Mouse (Mus musculus): Measurements from ENCODE around the gene Ggct. TPM values are rescaled to one million over a fixed set of nuclear protein-coding genes. Genes with fewer than 3 reads are reported as not detected.

Ggct gene
- polyA plus RNA-seq, 1 experiment: 4.2 TPM

GRCm38 (mm10) chr6:54939631-54940030, 53.1 kb downstream of the Ggct start:
- TF ChIP-seq TCF3 (IDR thresholded peaks at IDR 0.05; ENCODE audit: insufficient read length, low read depth): no peak
- TF ChIP-seq MYOG (IDR thresholded peaks at IDR 0.05; ENCODE audit: control insufficient read depth in 1 of 3, insufficient read depth in 1 of 3, insufficient read length in 2 of 3, low read depth in 2 of 3): peak in 1 of 3 experiments; percentile 15
- H3K27me3 ChIP-seq (ENCODE audit: control insufficient read depth, insufficient read depth, insufficient read length): no peaks in the 10 kb centered on the region
- no peak overlapping the region for H3ac ChIP-seq (ENCODE audit: control insufficient read depth, insufficient read length)
- no peaks in the 10 kb centered on the region for H3K36me3 ChIP-seq (ENCODE audit: control insufficient read depth, insufficient read depth)
- no peak overlapping the region for H3K4me3 ChIP-seq
- no peak overlapping the region for H3K4me2 ChIP-seq (ENCODE audit: low read depth)
- H3K79me2 ChIP-seq (ENCODE audit: control insufficient read depth, insufficient read depth): no peaks in the 10 kb centered on the region

- H3ac ChIP-seq (ENCODE audit: control insufficient read depth, insufficient read length): no peak overlapping the region
- H3K4me2 ChIP-seq (ENCODE audit: low read depth): no peak overlapping the region
- H3K4me3 ChIP-seq: no peak overlapping the region
- no peak for TF ChIP-seq TCF3 (IDR thresholded peaks at IDR 0.05; ENCODE audit: insufficient read length, low read depth)
- no peak for TF ChIP-seq CEBPB (IDR thresholded peaks at IDR 0.05; ENCODE audit: insufficient read depth, poor library complexity, severe bottlenecking)
- TF ChIP-seq TCF12 (IDR thresholded peaks at IDR 0.05; ENCODE audit: insufficient read depth, poor library complexity, severe bottlenecking): no peak
- TF ChIP-seq MYOG (IDR thresholded peaks at IDR 0.05; ENCODE audit: control insufficient read depth in 1 of 3, insufficient read depth in 1 of 3, insufficient read length in 2 of 3, low read depth in 2 of 3): no peak
- TF ChIP-seq SRF (IDR thresholded peaks at IDR 0.05; ENCODE audit: control insufficient read depth, insufficient read length, low read depth): no peak
- TF ChIP-seq MYOD1 (IDR thresholded peaks at IDR 0.05; ENCODE audit: control insufficient read depth in 1 of 3, insufficient read length in 2 of 3, low read depth in 2 of 3): no peak
- TF ChIP-seq POLR2A (IDR thresholded peaks at IDR 0.05; ENCODE audit: insufficient read length, low read depth): no peak
- no peak for TF ChIP-seq REST (IDR thresholded peaks at IDR 0.05; ENCODE audit: insufficient read depth, insufficient read length)
- TF ChIP-seq USF1 (IDR thresholded peaks at IDR 0.05; ENCODE audit: low read depth): no peak
- no peak for TF ChIP-seq E2F4 (IDR thresholded peaks at IDR 0.05; ENCODE audit: insufficient read depth)
- no peak for TF ChIP-seq MAX (IDR thresholded peaks at IDR 0.05; ENCODE audit: low read depth)
- no peak for TF ChIP-seq POLR2AphosphoS2 (IDR thresholded peaks at IDR 0.05; ENCODE audit: insufficient read length, low read depth)
- no peaks in the 10 kb centered on the region for H3K79me2 ChIP-seq (ENCODE audit: control insufficient read depth, insufficient read depth)
- H3K27me3 ChIP-seq (ENCODE audit: control insufficient read depth, insufficient read depth, insufficient read length): no peaks in the 10 kb centered on the region
- no peaks in the 10 kb centered on the region for H3K36me3 ChIP-seq (ENCODE audit: control insufficient read depth, insufficient read depth)
Measured at GRCm38 (mm10) chr6:54936496-54936895, 56.3 kb downstream of the Ggct start.

GRCm38 (mm10) chr6:54934930-54935329, 57.8 kb downstream of the Ggct start:
- H3K36me3 ChIP-seq (ENCODE audit: control insufficient read depth, insufficient read depth): no peaks in the 10 kb centered on the region
- no peak overlapping the region for H3K4me2 ChIP-seq (ENCODE audit: low read depth)
- no peaks in the 10 kb centered on the region for H3K27me3 ChIP-seq (ENCODE audit: control insufficient read depth, insufficient read depth, insufficient read length)
- H3ac ChIP-seq (ENCODE audit: control insufficient read depth, insufficient read length): no peak overlapping the region
- TF ChIP-seq TCF3 (IDR thresholded peaks at IDR 0.05; ENCODE audit: insufficient read length, low read depth) (no peak), MYOG (IDR thresholded peaks at IDR 0.05; ENCODE audit: control insufficient read depth in 1 of 3, insufficient read depth in 1 of 3, insufficient read length in 2 of 3, low read depth in 2 of 3) (no peak), POLR2AphosphoS2 (IDR thresholded peaks at IDR 0.05; ENCODE audit: insufficient read length, low read depth) (no peak), POLR2A (IDR thresholded peaks at IDR 0.05; ENCODE audit: insufficient read length, low read depth) (no peak), E2F4 (IDR thresholded peaks at IDR 0.05; ENCODE audit: insufficient read depth) (no peak), MAX (IDR thresholded peaks at IDR 0.05; ENCODE audit: low read depth) (no peak), SRF (IDR thresholded peaks at IDR 0.05; ENCODE audit: control insufficient read depth, insufficient read length, low read depth) (no peak), CEBPB (IDR thresholded peaks at IDR 0.05; ENCODE audit: insufficient read depth, poor library complexity, severe bottlenecking) (no peak), MYOD1 (IDR thresholded peaks at IDR 0.05; ENCODE audit: control insufficient read depth in 1 of 3, insufficient read length in 2 of 3, low read depth in 2 of 3) (no peak), REST (IDR thresholded peaks at IDR 0.05; ENCODE audit: insufficient read depth, insufficient read length) (no peak), USF1 (IDR thresholded peaks at IDR 0.05; ENCODE audit: low read depth) (no peak), TCF12 (IDR thresholded peaks at IDR 0.05; ENCODE audit: insufficient read depth, poor library complexity, severe bottlenecking) (no peak)
- no peak overlapping the region for H3K4me3 ChIP-seq
- H3K79me2 ChIP-seq (ENCODE audit: control insufficient read depth, insufficient read depth): no peaks in the 10 kb centered on the region

- Histone ChIP-seq H3K36me3 (ENCODE audit: control insufficient read depth, insufficient read depth) (no peaks in the 10 kb centered on the region), H3K27me3 (ENCODE audit: control insufficient read depth, insufficient read depth, insufficient read length) (no peaks in the 10 kb centered on the region), H3K4me3 (no peak overlapping the region), H3K4me2 (ENCODE audit: low read depth) (no peak overlapping the region), H3ac (ENCODE audit: control insufficient read depth, insufficient read length) (no peak overlapping the region), H3K79me2 (ENCODE audit: control insufficient read depth, insufficient read depth) (no peaks in the 10 kb centered on the region)
- TF ChIP-seq TCF12 (IDR thresholded peaks at IDR 0.05; ENCODE audit: insufficient read depth, poor library complexity, severe bottlenecking) (no peak), CEBPB (IDR thresholded peaks at IDR 0.05; ENCODE audit: insufficient read depth, poor library complexity, severe bottlenecking) (no peak), POLR2AphosphoS2 (IDR thresholded peaks at IDR 0.05; ENCODE audit: insufficient read length, low read depth) (no peak), MYOG (IDR thresholded peaks at IDR 0.05; ENCODE audit: control insufficient read depth in 1 of 3, insufficient read depth in 1 of 3, insufficient read length in 2 of 3, low read depth in 2 of 3) (no peak), POLR2A (IDR thresholded peaks at IDR 0.05; ENCODE audit: insufficient read length, low read depth) (no peak), MYOD1 (IDR thresholded peaks at IDR 0.05; ENCODE audit: control insufficient read depth in 1 of 3, insufficient read length in 2 of 3, low read depth in 2 of 3) (no peak), REST (IDR thresholded peaks at IDR 0.05; ENCODE audit: insufficient read depth, insufficient read length) (no peak), MAX (IDR thresholded peaks at IDR 0.05; ENCODE audit: low read depth) (no peak), TCF3 (IDR thresholded peaks at IDR 0.05; ENCODE audit: insufficient read length, low read depth) (no peak)
Measured at GRCm38 (mm10) chr6:54934313-54934712, 58.4 kb downstream of the Ggct start.

- Histone ChIP-seq H3K27me3 (ENCODE audit: control insufficient read depth, insufficient read depth, insufficient read length) (no peaks in the 10 kb centered on the region), H3K79me2 (ENCODE audit: control insufficient read depth, insufficient read depth) (no peaks in the 10 kb centered on the region), H3K4me3 (no peak overlapping the region), H3K36me3 (ENCODE audit: control insufficient read depth, insufficient read depth) (no peaks in the 10 kb centered on the region), H3ac (ENCODE audit: control insufficient read depth, insufficient read length) (no peak overlapping the region), H3K4me2 (ENCODE audit: low read depth) (no peak overlapping the region)
- TF ChIP-seq CEBPB (IDR thresholded peaks at IDR 0.05; ENCODE audit: insufficient read depth, poor library complexity, severe bottlenecking): no peak
Measured at GRCm38 (mm10) chr6:54933866-54934265, 58.9 kb downstream of the Ggct start.

Data from myocyte (in vitro differentiated cells).